Mouse (Mus musculus) yolk sac, embryonic 10.5 days (tissue): ENCODE results near the gene Vps4a.
A peak's percentile ranks its signal among the peaks of the same experiment; 100 is the strongest.
"Not testable (repeated sequence)": the region's sequence is repeated elsewhere in the genome, so short reads cannot be mapped to it uniquely, and the experiment has no call there.

Source experiments
- DNase-seq: peaks from one replicate; pipeline ENCODE4 v3.0.0-alpha.2; 2017; ENCODE audit warnings: low spot score

Vps4a gene

DNA sequence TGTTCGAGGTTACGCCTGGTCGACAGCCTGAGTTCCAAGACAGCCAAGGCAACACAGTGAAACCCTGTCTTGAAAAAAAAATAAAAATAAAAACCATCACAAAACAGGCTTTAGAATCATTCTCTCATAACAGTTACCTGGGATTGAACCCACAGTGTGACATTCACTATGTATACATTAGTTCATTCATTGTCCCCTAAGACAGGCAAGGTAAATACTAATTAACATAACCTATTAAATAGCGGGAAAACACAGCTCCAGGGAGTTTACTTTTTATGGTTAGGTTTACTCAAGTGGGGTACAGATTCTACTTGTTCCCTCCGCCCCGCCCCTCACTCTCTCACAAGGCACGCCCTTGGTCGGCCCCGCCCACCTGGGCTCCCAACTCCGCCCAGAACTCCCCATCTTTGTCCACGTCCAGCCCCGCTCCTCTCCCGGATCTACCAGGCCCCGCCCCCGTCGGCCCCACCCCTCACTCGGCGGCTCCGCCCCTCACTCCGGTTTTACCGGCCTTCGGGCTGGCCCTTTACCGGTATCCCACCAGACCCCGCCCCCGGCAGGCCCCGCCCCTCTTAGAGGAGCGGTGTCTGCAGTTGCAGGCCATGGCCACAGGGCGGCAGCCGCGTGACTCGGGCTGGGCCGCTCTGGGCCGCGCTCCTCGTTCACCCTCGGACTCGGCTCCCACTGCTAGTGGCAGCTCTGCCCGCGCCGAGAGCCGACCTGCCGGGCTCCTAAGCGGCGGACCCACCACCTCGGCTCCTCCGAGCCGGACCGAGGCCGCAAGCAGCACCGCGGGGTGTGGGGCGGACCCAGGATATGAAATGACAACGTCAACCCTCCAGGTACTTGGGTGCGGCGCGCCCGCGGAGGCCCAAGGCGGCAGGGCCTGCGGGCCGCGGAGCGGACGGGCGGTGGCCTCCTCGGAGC, at the start of gene Vps4a:
TSS of gene Vps4a (plus strand) at position 573 of the 927 bp plus-strand sequence.
- DNase-seq, result peak; percentile 97

GRCm38 (mm10) chr8:106985404-106985821, 45.6 kb upstream of the Vps4a start:
- no peak for DNase-seq

DNA sequence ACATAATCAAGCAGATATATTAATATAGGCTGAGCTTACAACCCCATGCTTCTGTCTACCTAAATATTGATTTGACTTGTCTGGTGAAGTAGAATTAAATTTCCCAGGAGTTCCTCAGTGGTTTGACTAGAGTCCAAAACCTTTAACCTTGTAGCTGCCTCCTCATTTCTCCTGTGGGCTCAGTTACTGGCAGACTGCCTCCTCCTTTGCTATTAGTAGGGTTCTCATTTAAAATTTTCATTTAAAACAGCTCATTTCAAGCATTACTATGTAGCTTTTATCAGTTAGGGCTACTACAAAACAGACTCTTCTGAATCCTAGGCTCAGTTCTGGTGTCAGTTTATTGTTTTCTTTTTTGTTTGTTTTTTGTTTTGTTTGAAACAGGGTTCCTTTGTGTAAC, 45.1 kb upstream of the Vps4a start:
- no peak for DNase-seq

DNA sequence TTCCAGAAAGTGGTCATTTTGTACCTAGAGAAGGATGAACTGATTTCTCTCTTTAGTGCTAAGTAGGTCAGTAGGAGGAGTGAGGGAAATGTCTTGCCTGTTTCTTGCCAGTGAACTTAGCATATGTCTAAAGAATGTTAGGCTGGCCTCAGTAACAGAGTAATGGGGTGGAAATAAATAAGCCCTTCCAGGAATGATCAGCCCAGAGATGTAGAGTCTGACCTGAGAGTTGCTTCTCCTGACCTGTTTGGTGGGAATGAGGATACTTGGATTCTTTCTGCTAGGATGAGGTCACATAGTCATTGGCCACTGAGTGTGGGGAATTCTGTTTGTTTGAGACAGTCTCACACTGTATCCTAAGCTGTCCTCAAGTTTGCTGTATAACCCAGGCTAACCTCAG, 43.5 kb upstream of the Vps4a start:
- no peak for DNase-seq

DNA sequence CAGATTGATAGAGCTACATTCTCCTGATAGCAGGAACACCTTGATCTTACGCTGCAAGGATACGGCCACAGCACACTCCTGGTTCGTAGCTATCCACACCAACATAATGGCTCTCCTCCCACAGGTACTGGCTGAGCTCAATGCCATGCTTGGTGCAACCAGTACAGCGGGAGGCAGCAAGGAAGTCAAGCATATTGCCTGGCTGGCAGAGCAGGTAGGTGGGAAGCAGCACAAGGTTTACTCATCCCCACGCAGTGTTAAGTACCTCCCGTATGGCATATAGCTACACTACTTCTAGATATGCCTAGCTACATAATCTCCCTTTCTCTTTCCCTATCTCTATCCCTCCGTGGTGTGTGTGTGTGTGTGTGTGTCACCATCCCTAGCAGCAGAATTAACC, 39.6 kb upstream of the Vps4a start:
- DNase-seq, result no peak

DNA sequence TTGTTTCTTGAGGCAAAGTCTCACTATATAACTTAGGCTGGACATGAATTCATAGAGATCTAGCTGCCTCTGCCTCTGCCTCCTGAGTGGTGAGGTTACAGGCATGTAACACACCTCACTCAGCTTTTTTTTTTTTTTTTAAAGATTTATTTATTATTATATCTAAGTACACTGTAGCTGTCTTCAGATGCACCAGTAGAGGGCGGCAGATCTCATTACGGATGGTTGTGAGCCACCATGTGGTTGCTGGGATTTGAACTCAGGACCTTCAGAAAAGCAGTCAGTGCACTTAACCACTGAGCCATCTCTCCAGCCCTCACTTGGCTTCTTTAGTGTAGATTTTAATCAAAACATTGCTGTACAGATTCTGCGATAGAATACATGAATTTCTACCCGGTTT, 34.7 kb upstream of the Vps4a start:
- not testable (repeated sequence) for DNase-seq

DNA sequence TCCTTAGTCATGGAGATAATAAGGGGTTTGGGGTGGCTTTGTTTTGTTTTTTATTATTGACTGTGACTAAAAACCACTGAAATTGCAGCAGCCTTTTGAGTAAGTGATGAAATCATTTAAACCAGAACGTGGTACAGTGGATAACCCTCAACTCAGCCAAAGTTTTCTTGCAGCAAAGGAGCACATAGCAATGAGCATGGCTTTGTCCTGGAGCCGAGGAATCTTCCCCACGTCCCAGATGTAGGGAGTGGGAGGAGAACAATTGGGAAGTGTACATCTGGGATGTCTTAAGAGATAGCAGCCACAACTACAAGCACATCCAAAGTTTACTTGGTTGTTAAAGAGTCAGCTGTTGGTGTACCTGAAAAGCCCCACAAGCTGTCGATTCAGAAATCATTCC, 33.6 kb upstream of the Vps4a start:
- DNase-seq, result no peak

DNA sequence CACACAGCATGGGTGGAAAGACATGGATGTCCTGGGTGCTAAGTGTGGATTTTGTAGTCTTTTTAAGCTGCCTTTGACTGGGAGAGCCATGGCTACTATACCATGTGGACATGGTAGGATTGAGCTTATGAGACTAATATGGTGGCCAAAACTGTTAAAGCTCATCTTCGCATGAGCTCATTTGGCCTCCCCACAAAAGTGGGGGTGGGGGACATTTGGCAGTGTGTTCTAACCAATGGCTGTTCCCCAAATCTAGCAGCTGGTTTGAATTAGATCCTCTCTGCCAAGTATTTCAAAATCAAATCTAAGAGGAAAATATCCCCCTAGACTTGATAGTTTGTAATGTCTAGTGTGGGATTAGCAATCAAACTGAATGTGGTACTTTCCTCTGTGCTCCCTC, 32.0 kb upstream of the Vps4a start:
- DNase-seq, result no peak

- peak; percentile 47 for DNase-seq
These were observed 28.5 kb upstream of the Vps4a start for GRCm38 (mm10) chr8:107002532-107002931.

DNA sequence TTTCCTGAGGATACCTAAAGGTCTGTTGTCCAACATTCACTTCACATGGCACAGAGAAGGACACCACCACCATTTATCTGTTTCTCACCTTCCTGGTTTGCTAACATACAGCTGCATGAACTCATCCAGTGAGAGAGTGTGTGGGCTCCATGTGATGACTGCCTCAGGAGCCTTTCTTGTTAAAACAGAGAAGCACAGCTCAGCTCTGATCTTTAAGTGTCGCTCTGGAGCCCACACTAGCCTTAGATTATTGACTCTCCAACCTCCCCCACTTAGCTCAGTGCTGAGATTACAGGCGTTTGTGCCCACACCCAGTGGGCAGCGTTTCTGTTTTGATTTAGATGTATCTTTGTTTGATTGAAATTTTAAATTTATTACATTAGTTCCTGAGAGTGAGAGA, 23.2 kb upstream of the Vps4a start:
- no peak for DNase-seq

- no peak for DNase-seq
These were observed 18.4 kb upstream of the Vps4a start for GRCm38 (mm10) chr8:107012666-107013065.

DNA sequence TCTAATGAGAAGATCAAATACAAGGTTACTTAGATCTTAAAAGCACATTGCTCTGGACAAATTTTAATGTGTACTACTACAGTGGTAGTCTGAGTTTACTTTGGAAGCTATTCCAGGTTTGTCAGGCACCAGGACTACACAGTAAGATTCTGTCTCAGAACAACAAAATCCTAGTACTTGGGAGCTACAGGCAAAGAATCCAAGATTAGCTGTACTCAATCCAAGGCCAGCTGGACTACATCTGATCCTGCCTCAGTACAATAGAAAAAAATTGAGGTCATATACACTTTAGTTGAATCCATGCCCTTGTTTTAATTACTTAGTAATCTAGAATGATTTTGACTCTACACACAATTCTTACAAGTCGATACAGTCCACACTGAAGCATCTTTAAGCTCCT, 16.1 kb upstream of the Vps4a start:
- no peak for DNase-seq

GRCm38 (mm10) chr8:107023479-107023878, 7.5 kb upstream of the Vps4a start:
- no peak for DNase-seq

GRCm38 (mm10) chr8:107029310-107029709, 1.7 kb upstream of the Vps4a start:
- DNase-seq, result no peak

DNA sequence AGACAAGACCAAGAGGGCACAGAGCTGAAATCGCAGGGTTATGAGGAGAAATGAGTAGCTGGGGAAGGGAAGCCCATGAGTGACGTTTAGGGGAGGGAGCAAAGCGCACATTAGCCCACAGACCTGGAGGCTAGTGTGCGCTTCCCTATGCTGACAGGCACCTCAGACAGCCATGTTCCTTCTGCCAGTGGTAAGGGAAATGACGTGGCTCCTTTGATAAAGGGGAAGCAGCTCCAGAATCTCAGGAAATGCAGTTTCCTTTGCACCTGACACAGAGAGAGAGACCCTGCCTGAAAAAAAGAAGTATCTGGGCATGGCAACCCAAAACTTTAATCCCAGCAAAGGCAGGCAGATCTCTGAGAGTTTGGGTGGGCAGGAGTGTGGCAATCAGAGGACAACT, 964 bp upstream of the Vps4a start:
- DNase-seq, result no peak

- no peak for DNase-seq
These were observed 612 bp downstream of the Vps4a start for GRCm38 (mm10) chr8:107031577-107032090.

- DNase-seq, result not testable (repeated sequence)
These were observed 2.6 kb downstream of the Vps4a start for GRCm38 (mm10) chr8:107033609-107034008.

DNA sequence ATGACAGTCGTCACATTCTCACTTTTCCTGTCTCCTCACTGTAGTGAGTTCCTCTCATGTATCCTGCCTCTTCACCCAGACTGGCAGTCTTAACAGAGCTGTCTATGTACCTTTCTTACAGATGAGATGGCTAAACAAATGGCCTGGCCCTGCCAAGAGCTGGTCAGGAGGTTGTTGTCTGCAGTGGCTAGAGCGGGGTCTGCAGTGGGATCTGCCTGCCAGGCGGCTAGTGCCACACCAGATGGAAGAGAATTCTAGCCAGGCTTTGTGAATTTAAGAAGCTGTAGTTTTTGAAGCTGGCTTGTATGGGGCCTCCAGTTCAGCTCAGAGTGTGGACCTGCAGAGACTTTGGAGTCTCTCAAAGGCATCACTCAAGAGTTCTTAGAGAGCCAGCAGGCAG, 4.6 kb downstream of the Vps4a start:
- DNase-seq, result no peak

GRCm38 (mm10) chr8:107036626-107037025, 5.6 kb downstream of the Vps4a start:
- no peak for DNase-seq

GRCm38 (mm10) chr8:107040632-107041031, 9.6 kb downstream of the Vps4a start:
- DNase-seq, result no peak

DNA sequence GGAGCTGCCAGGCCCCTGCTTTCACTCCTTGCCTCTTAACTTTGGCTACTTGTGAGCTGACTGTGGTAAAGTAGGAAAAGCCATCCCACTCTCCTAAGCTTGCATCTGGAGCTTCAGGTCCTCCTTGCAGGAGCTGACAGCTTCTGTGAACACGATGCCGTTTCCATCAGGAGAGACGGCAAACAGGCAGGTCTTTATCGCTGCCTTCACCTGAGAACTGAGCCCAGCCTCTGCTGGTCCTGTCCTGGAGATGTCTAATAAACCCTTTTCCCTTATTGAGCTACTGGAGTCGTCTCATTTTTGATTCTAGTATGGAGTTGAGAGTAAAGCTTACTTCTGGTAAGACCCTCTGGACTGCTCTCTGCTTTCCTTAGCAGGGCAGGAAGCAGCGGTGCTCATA, 14.5 kb downstream of the Vps4a start:
- DNase-seq, result no peak

- DNase-seq, result no peak
These were observed 16.0 kb downstream of the Vps4a start for GRCm38 (mm10) chr8:107046976-107047375.

DNA sequence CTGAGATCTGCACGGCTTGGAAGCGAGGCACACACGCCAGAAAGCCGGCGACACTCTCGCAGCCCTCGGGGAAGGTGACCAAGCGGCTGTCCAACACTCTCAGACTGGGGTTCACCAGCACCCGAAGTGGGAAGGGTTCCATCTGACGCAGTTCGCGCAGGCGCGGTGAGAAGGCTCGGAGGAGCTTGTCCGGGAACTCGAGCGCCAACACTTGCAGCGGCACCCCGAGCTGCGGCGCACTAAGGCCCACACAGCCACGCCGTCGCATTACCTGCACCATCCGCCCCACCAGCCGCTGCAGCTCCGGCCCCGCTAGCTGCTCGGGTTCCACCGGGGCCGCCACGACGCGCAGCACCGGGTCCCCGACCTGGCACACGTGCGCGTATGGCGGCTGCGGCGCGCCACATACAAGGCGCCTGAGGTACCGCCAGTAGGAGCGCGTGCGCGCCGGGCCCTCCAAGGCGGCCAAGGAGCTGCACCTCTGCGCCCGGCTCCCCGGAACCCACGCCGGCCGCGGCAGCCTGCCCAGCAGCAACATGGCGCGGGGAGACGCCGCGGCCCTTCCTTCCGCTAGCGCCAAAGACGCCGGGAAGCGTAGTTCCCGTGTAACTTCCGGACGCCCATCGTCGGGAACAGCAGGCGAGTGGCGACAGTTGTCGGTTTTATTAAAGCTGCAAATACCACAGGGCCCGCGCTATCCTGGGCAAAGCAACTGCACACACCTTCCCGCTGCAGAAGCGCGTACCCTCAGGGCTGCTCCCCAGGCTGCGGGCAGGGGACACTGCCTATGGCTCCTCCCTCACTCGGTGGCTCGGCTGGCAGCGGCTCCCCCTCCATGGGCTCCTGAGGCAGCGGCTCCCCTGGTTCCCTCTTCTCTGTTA, 17.3 kb downstream of the Vps4a start, which contains the start of gene Pdf:
TSS of gene Pdf (minus strand) at position 554 of the 881 bp plus-strand sequence.
- peak; percentile 81 for DNase-seq
